Mouse (Mus musculus) stomach, postnatal 0 days (tissue): ENCODE measurements around the gene Plekho2. TPM values are rescaled to one million over a fixed set of nuclear protein-coding genes. Genes with fewer than 3 reads are reported as not detected.

ENCODE experiments used
- ATAC-seq: fragments of 200-750 bp; cut with Nextera tagmentation; 2 replicates; pipeline ENCODE4 v1.8.0; 2017; ENCODE audit not compliant: low FRiP score, low TSS enrichment
- DNase-seq: peaks from one replicate; pipeline ENCODE4 v3.0.0-alpha.2; 2016; ENCODE audit warnings: low spot score
- H3K27ac ChIP-seq: fragments of 300-500 bp; sonication (generic); replicated peaks from 2 replicates; pipeline ENCODE4 v1.5.1; 2014; ENCODE audit warnings: mild to moderate bottlenecking, control low read depth
- H3K27me3 ChIP-seq: fragments of 300-500 bp; sonication (generic); 2 replicates; pipeline ENCODE4 v1.6.1; 2014; ENCODE audit warnings: low read length; ENCODE audit not compliant: control insufficient read depth, insufficient read depth
- H3K36me3 ChIP-seq: fragments of 300-500 bp; sonication (generic); 2 replicates; pipeline ENCODE4 v1.6.1; 2014; ENCODE audit warnings: low read length, mixed read lengths; ENCODE audit not compliant: control insufficient read depth, insufficient read depth
- H3K4me1 ChIP-seq: fragments of 300-500 bp; sonication (generic); replicated peaks from 2 replicates; pipeline ENCODE4 v1.6.1; 2014; ENCODE audit warnings: antibody characterized with exemption; ENCODE audit not compliant: control insufficient read depth, insufficient read depth
- H3K4me2 ChIP-seq: fragments of 300-500 bp; sonication (generic); replicated peaks from 2 replicates; pipeline ENCODE4 v1.6.1; 2014; ENCODE audit warnings: low read depth, mild to moderate bottlenecking, control low read depth, moderate library complexity
- H3K4me3 ChIP-seq: fragments of 300-500 bp; sonication (generic); 2 replicates; pipeline ENCODE4 v1.5.1; 2014; ENCODE audit warnings: low read depth, low read length, control low read depth
- H3K9ac ChIP-seq: fragments of 300-500 bp; sonication (generic); 2 replicates; pipeline ENCODE4 v1.6.1; 2014; ENCODE audit warnings: mild to moderate bottlenecking, low read length, control low read depth, mixed read lengths
- H3K9me3 ChIP-seq: fragments of 300-500 bp; sonication (generic); 2 replicates; pipeline ENCODE4 v1.6.1; 2016; ENCODE audit warnings: low read length; ENCODE audit not compliant: control insufficient read depth
- CTCF ChIP-seq: IDR thresholded peaks from 2 replicates; pipeline ENCODE4 v1.5.1; 2016; ENCODE audit warnings: antibody characterized with exemption, low read depth, mild to moderate bottlenecking, moderate library complexity
- EP300 ChIP-seq: optimal IDR thresholded peaks from 2 replicates; pipeline ENCODE3; 2016; ENCODE audit warnings: antibody characterized with exemption
- WGBS: fragments of 180-500 bp; shearing (Covaris S2); extraction: QIAGEN DNeasy Blood & Tissue Kit; methylation state at CpG from one replicate; pipeline ENCODE4 v1.1.7; 2014; 5-methylcytosine and 5-hydroxymethylcytosine counted together
- polyA plus RNA-seq: library from polyadenylated mRNA; unstranded; fragments of >200 nt; fragmentation: Nextera tagmentation; extraction: Ambion mirVana; gene quantifications from 2 replicates; pipeline ENCODE4 v1.2.1, GENCODE M21; 2015

The Plekho2 gene
- polyA plus RNA-seq, 1 experiment from 2014 or later, result 9.6 TPM

- no peaks in the 10 kb centered on the region for H3K9me3 ChIP-seq
- no peak overlapping the region for H3K4me2 ChIP-seq
- H3K9ac ChIP-seq, result no peak overlapping the region
- no peaks in the 10 kb centered on the region for H3K36me3 ChIP-seq
- H3K4me3 ChIP-seq, result no peak overlapping the region
- ATAC-seq, result no peak
- WGBS, result 78% methylated on average over 7 of the region's 7 CpGs
- DNase-seq, result no peak
- no peaks in the 10 kb centered on the region for H3K27me3 ChIP-seq
- peak overlapping the region; percentile 63 for H3K27ac ChIP-seq
- TF ChIP-seq CTCF (no peak), EP300 (no peak)
- H3K4me1 ChIP-seq, result 0 out of 2 replicates have a peak, but pooled peaks cover 3% of the 10 kb centered on the region
Observed at GRCm38 (mm10) chr9:65542111-65542524, 37.7 kb downstream of the Plekho2 start.

GRCm38 (mm10) chr9:65541126-65542068, 38.4 kb downstream of the Plekho2 start:
- no peak overlapping the region for H3K4me2 ChIP-seq
- DNase-seq (peak; percentile 46), ATAC-seq (peak; percentile 67)
- WGBS, result 38% methylated on average over 13 of the region's 13 CpGs
- H3K4me1 ChIP-seq, result 0 out of 2 replicates have a peak, but pooled peaks cover 3% of the 10 kb centered on the region
- H3K27ac ChIP-seq, result peak overlapping the region; percentile 63
- H3K27me3 ChIP-seq, result no peaks in the 10 kb centered on the region
- no peaks in the 10 kb centered on the region for H3K36me3 ChIP-seq
- H3K9me3 ChIP-seq, result no peaks in the 10 kb centered on the region
- no peak for TF ChIP-seq CTCF
- TF ChIP-seq EP300, result no peak
- H3K4me3 ChIP-seq, result no peak overlapping the region
- no peak overlapping the region for H3K9ac ChIP-seq

GRCm38 (mm10) chr9:65539697-65540096, 40.1 kb downstream of the Plekho2 start:
- no peak; the same call in 1 of the 2 replicates for ATAC-seq
- Histone ChIP-seq H3K4me1 (0 out of 2 replicates have a peak, but pooled peaks cover 3% of the 10 kb centered on the region), H3K36me3 (no peaks in the 10 kb centered on the region), H3K9ac (no peak overlapping the region), H3K4me3 (no peak overlapping the region), H3K4me2 (no peak overlapping the region), H3K27me3 (no peaks in the 10 kb centered on the region), H3K9me3 (no peaks in the 10 kb centered on the region), H3K27ac (no peak overlapping the region)
- 52% methylated on average over 9 of the region's 9 CpGs for WGBS
- DNase-seq, result no peak
- no peak for TF ChIP-seq EP300
- no peak for TF ChIP-seq CTCF

GRCm38 (mm10) chr9:65537901-65538630, 41.8 kb downstream of the Plekho2 start:
- no peak overlapping the region for H3K9ac ChIP-seq
- H3K9me3 ChIP-seq, result no peaks in the 10 kb centered on the region
- no peak overlapping the region for H3K4me3 ChIP-seq
- 82% methylated on average over 8 of the region's 8 CpGs for WGBS
- H3K36me3 ChIP-seq, result no peaks in the 10 kb centered on the region
- no peak overlapping the region for H3K4me2 ChIP-seq
- 0 out of 2 replicates have a peak, but pooled peaks cover 3% of the 10 kb centered on the region for H3K4me1 ChIP-seq
- H3K27me3 ChIP-seq, result no peaks in the 10 kb centered on the region
- ATAC-seq, result no peak
- TF ChIP-seq CTCF (no peak), EP300 (no peak)
- DNase-seq, result no peak
- H3K27ac ChIP-seq, result no peak overlapping the region

- ATAC-seq, result no peak
- no peak overlapping the region for H3K4me3 ChIP-seq
- no peak for DNase-seq
- 73% methylated on average over 4 of the region's 4 CpGs for WGBS
- H3K27me3 ChIP-seq, result no peaks in the 10 kb centered on the region
- no peak for TF ChIP-seq EP300
- TF ChIP-seq CTCF, result no peak
- H3K9ac ChIP-seq, result no peak overlapping the region
- H3K4me1 ChIP-seq, result no peaks in the 10 kb centered on the region
- H3K36me3 ChIP-seq, result no peaks in the 10 kb centered on the region
- H3K27ac ChIP-seq, result no peak overlapping the region
- no peak overlapping the region for H3K4me2 ChIP-seq
- no peaks in the 10 kb centered on the region for H3K9me3 ChIP-seq
Observed at GRCm38 (mm10) chr9:65536491-65536890, 43.3 kb downstream of the Plekho2 start.
